Mouse (Mus musculus): ENCODE data around the gene Zkscan1. TPM values are rescaled to one million over a fixed set of nuclear protein-coding genes. Genes with fewer than 3 reads are reported as not detected.
"Not testable (repeated sequence)": the region's sequence is repeated elsewhere in the genome, so short reads cannot be mapped to it uniquely, and the experiment has no call there.

Gene Zkscan1
- polyA plus RNA-seq, 1 experiment from 2014 or later: 8.4 TPM

GRCm38 (mm10) chr5:138088366-138088765 lies 3.5 kb downstream of the Zkscan1 start:
- Histone ChIP-seq H3K4me3 (no peak overlapping the region), H3K4me1 (replicated peaks) (peaks cover 7% of the 10 kb centered on the region), H3K27me3 (no peaks in the 10 kb centered on the region), H3K36me3 (peaks cover 7% of the 10 kb centered on the region; the same call in 1 of the 2 replicates), H3K27ac (no peak overlapping the region), H3K9me3 (replicated peaks) (no peaks in the 10 kb centered on the region), H3K9ac (no peak overlapping the region), H3K4me2 (no peak overlapping the region)
- no peak for ATAC-seq (replicated peaks; ENCODE audit: insufficient number of reproducible peaks, insufficient read depth, low FRiP score, low read depth)
- WGBS: 83% methylated on average over 3 of the region's 3 CpGs

DNA sequence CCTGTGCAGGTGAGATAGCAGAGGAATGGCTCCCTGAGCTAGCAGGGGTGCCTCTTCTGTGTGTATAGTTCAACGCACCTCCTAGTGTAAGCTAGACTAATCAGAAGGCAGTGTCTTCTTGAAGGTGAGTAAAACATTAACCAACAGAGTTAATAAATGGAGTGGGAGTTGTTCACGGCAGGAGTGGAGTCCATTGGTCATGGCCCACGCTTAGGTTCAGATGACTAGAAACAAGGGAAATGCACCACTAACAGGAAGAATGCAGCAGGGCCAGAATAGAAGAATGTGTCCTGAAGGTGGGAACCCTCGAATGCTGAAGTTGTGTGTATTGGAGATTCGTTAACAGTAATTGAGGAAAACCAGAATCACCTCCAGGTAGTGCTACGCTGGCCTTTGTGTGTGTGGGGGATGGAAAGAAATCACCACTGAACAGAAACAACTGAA lies 4.2 kb downstream of the Zkscan1 start:
- H3K4me3 ChIP-seq: no peak overlapping the region
- ATAC-seq (replicated peaks; ENCODE audit: insufficient number of reproducible peaks, insufficient read depth, low FRiP score, low read depth): no peak
- H3K27me3 ChIP-seq: no peaks in the 10 kb centered on the region
- H3K9me3 ChIP-seq (replicated peaks): no peaks in the 10 kb centered on the region
- 82% methylated on average over 6 of the region's 6 CpGs for WGBS
- H3K27ac ChIP-seq: no peak overlapping the region
- peaks cover 7% of the 10 kb centered on the region for H3K4me1 ChIP-seq (replicated peaks)
- H3K9ac ChIP-seq: no peak overlapping the region
- peaks cover 12% of the 10 kb centered on the region for H3K36me3 ChIP-seq
- no peak overlapping the region for H3K4me2 ChIP-seq

DNA sequence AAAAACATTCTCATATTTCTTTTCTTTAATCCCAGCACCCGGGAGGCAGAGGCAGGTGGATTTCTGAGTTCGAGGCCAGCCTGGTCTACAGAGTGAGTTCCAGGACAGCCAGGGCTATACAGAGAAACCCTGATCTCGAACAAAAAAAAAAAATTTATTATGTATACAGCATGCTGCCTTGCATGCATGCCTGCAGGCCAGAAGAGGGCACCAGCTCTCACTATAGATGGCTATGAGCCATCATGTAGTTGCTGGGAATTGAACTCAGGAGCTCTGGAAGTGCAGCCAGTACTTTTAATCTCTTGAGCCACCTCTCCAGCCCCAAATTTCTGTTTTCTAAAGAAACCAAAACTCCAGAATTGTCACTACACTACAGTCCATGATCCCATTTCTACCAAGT lies 5.4 kb downstream of the Zkscan1 start:
- WGBS: 77% methylated on average over 3 of the region's 3 CpGs
- Histone ChIP-seq H3K9me3 (replicated peaks) (no peaks in the 10 kb centered on the region), H3K27ac (no peak overlapping the region), H3K36me3 (peaks cover 24% of the 10 kb centered on the region), H3K27me3 (no peaks in the 10 kb centered on the region), H3K4me1 (replicated peaks) (peaks cover 7% of the 10 kb centered on the region), H3K4me3 (no peak overlapping the region), H3K9ac (no peak overlapping the region), H3K4me2 (no peak overlapping the region)
- no peak for ATAC-seq (replicated peaks; ENCODE audit: insufficient number of reproducible peaks, insufficient read depth, low FRiP score, low read depth)

GRCm38 (mm10) chr5:138090737-138091136 lies 5.9 kb downstream of the Zkscan1 start:
- Histone ChIP-seq H3K4me1 (replicated peaks) (peaks cover 7% of the 10 kb centered on the region), H3K9me3 (replicated peaks) (no peaks in the 10 kb centered on the region), H3K9ac (no peak overlapping the region), H3K36me3 (peaks cover 26% of the 10 kb centered on the region), H3K4me2 (no peak overlapping the region), H3K27me3 (no peaks in the 10 kb centered on the region), H3K4me3 (no peak overlapping the region), H3K27ac (no peak overlapping the region)
- WGBS: 93% methylated on average over 5 of the region's 5 CpGs
- ATAC-seq (replicated peaks; ENCODE audit: insufficient number of reproducible peaks, insufficient read depth, low FRiP score, low read depth): no peak

DNA sequence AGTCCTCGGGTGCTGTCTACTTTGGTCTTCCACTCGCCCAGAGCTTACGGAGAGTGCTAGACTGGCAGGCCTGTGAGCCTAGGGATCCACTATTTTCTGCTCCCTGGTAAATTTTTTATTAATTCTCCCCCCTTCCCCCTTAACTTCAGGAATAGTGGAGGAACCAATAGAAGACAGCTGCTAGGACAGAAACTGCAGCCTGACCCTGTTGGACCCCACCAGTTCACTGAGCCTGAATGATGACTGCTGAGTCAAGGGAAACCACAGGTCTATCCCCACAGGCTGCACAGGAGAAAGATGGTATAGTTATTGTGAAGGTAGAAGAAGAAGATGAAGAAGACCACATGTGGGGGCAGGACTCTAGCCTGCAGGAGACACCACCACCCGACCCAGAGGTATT lies 7.9 kb downstream of the Zkscan1 start:
- Histone ChIP-seq H3K36me3 (peaks cover 44% of the 10 kb centered on the region), H3K27ac (no peak overlapping the region), H3K4me3 (no peak overlapping the region), H3K9ac (no peak overlapping the region), H3K4me2 (no peak overlapping the region), H3K4me1 (replicated peaks) (0 out of 2 replicates have a peak, but pooled peaks cover 2% of the 10 kb centered on the region), H3K27me3 (no peaks in the 10 kb centered on the region), H3K9me3 (replicated peaks) (no peaks in the 10 kb centered on the region)
- WGBS: 84% methylated on average over 4 of the region's 4 CpGs
- no peak for ATAC-seq (replicated peaks; ENCODE audit: insufficient number of reproducible peaks, insufficient read depth, low FRiP score, low read depth)

DNA sequence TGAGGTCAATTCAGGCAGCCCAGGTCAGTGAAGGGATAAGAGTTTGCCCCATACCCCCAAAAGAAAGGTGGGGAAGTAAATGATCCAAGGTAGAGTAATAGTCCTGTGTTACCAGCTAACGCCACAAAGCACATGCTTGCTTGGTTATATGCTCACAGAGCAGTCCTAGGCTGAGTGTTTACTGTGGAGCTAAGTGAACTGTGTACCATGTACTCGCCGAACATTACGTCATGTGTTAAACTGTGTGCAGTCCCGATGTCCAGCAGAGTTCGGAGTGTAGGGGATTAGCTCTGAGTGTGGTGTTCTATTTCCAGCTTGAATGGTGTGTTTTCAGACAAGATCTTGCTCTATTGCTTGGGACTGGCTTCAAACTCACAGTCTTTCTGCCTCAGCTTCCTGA lies 9.6 kb downstream of the Zkscan1 start:
- H3K27ac ChIP-seq: no peak overlapping the region
- no peaks in the 10 kb centered on the region for H3K4me1 ChIP-seq (replicated peaks)
- H3K4me3 ChIP-seq: no peak overlapping the region
- no peak overlapping the region for H3K4me2 ChIP-seq
- no peak overlapping the region for H3K9ac ChIP-seq
- 93% methylated on average over 6 of the region's 6 CpGs for WGBS
- no peaks in the 10 kb centered on the region for H3K27me3 ChIP-seq
- H3K36me3 ChIP-seq: peaks cover 61% of the 10 kb centered on the region
- ATAC-seq (replicated peaks; ENCODE audit: insufficient number of reproducible peaks, insufficient read depth, low FRiP score, low read depth): no peak
- H3K9me3 ChIP-seq (replicated peaks): no peaks in the 10 kb centered on the region

- 83% methylated on average over 2 of the region's 2 CpGs for WGBS
These were observed 20.1 kb downstream of the Zkscan1 start for GRCm38 (mm10) chr5:138104976-138105375.

GRCm38 (mm10) chr5:138107130-138107529 lies 22.2 kb downstream of the Zkscan1 start:
- no peak overlapping the region for H3K4me2 ChIP-seq
- no peak overlapping the region for H3K27ac ChIP-seq
- H3K27me3 ChIP-seq: no peaks in the 10 kb centered on the region
- peaks cover 19% of the 10 kb centered on the region for H3K36me3 ChIP-seq
- no peak for ATAC-seq (replicated peaks; ENCODE audit: insufficient number of reproducible peaks, insufficient read depth, low FRiP score, low read depth)
- 55% methylated on average over 3 of the region's 3 CpGs for WGBS
- no peaks in the 10 kb centered on the region for H3K4me1 ChIP-seq (replicated peaks)
- no peak overlapping the region for H3K4me3 ChIP-seq
- no peak overlapping the region for H3K9ac ChIP-seq
- no peaks in the 10 kb centered on the region for H3K9me3 ChIP-seq (replicated peaks)

More at GRCm38 (mm10) chr5:138104976-138105375, 20.1 kb downstream of the Zkscan1 start:
- ATAC-seq (replicated peaks; ENCODE audit: insufficient number of reproducible peaks, insufficient read depth, low FRiP score, low read depth): no peak
- Histone ChIP-seq H3K27ac (no peak overlapping the region), H3K4me2 (no peak overlapping the region), H3K4me3 (no peak overlapping the region), H3K27me3 (no peaks in the 10 kb centered on the region), H3K9me3 (replicated peaks) (no peaks in the 10 kb centered on the region), H3K9ac (no peak overlapping the region), H3K36me3 (peaks cover 41% of the 10 kb centered on the region), H3K4me1 (replicated peaks) (no peaks in the 10 kb centered on the region)

DNA sequence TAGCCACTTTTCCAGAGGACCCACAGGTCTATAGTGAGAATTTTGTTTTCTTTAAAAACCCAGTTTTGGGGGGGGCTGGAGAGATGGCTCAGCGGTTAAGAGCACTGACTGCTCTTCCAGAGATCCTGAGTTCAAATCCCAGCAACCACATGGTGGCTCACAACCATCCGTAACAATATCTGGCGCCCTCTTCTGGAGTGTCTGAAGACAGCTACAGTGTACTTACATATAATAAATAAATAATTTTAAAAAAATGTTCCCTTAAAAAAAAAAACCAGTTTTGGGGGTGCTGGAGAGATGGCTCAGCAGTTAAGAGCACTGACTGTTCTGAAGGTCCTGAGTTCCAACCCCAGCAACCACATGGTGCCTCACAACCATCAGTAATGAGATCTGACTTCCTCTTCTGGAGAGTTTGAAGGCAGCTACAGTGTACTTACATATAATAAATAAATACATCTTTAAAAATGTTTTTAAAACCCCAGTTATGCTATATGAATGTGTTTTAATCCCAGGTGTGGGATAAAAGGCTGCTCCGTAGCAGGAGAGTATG lies 25.0 kb downstream of the Zkscan1 start:
- not testable (repeated sequence) for H3K4me2 ChIP-seq; H3K9me3 ChIP-seq (replicated peaks); H3K9ac ChIP-seq; H3K4me1 ChIP-seq (replicated peaks); H3K36me3 ChIP-seq; H3K4me3 ChIP-seq; H3K27ac ChIP-seq; H3K27me3 ChIP-seq; ATAC-seq (replicated peaks; ENCODE audit: insufficient number of reproducible peaks, insufficient read depth, low FRiP score, low read depth)
- 62% methylated on average over 4 of the region's 4 CpGs for WGBS

- H3K4me1 ChIP-seq (replicated peaks): peaks cover 20% of the 10 kb centered on the region
- 6% methylated on average over 38 of the region's 38 CpGs for WGBS
These were observed 31.6 kb downstream of the Zkscan1 start, which contains the start of gene Zscan21 for GRCm38 (mm10) chr5:138116255-138117198. Gene Zscan21 (plus strand): TSS chr5:138116903.

DNA sequence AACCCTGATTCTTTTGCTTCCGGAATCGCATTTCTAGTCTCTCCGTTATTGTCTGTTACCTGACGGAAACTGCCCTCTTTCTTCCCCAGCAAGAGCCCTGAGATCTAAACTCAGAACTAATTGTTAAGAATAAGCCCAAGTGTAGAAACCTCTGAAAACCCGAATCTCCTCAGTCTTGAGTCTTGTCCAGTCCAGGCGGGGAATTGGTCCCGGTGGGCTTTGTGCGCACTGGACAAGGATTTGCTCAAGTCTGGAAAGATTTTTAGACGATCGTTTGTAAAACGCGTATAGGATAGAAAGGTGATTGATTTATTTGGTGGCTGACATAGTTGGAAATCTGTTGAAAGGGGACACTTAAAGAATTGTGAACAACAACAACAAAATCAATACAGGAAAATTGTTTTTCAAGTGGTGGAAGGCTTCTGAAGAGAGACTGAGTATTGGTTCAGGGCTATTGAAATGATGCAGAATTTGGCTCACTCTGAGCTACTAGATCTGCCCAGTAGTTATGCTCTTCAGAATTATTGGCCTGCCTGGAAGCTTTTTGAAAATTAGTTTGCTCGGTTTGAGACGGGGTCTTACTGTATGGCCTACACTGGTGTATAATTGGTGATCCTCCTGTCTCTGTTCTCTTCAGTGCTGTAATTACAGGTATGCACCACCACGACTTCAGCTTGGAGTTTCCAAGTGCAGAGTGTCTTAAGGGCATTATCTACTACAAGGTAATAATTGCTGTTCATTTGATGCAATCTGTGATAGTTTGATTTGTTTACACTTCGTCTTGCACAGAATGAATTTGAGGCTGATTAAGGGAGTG lies 32.5 kb downstream of the Zkscan1 start:
- Histone ChIP-seq H3K27me3 (no peaks in the 10 kb centered on the region), H3K4me2 (peak overlapping the region; percentile 69), H3K36me3 (peaks cover 18% of the 10 kb centered on the region), H3K9ac (peak overlapping the region; percentile 83), H3K27ac (peak overlapping the region; percentile 95), H3K9me3 (replicated peaks) (no peaks in the 10 kb centered on the region), H3K4me3 (peak overlapping the region; percentile 76), H3K4me1 (replicated peaks) (peaks cover 20% of the 10 kb centered on the region)
- WGBS: 7% methylated on average over 16 of the region's 16 CpGs
- no peak for ATAC-seq (replicated peaks; ENCODE audit: insufficient number of reproducible peaks, insufficient read depth, low FRiP score, low read depth)

More at GRCm38 (mm10) chr5:138116255-138117198, 31.6 kb downstream of the Zkscan1 start, which contains the start of gene Zscan21:
- Histone ChIP-seq H3K27ac (peak within 1 kb of the TSS; percentile 95), H3K27me3 (no peaks in the 10 kb centered on the region), H3K9me3 (replicated peaks) (no peaks in the 10 kb centered on the region), H3K9ac (peak within 1 kb of the TSS; percentile 83), H3K4me3 (peak within 1 kb of the TSS; percentile 76), H3K4me2 (peak within 1 kb of the TSS; percentile 69), H3K36me3 (peaks cover 15% of the 10 kb centered on the region)
- ATAC-seq (replicated peaks; ENCODE audit: insufficient number of reproducible peaks, insufficient read depth, low FRiP score, low read depth): peak; percentile 96
